Mouse (Mus musculus): Measurements from ENCODE around the gene Isoc2a.
"Not testable (repeated sequence)": the region's sequence is repeated elsewhere in the genome, so short reads cannot be mapped to it uniquely, and the experiment has no call there.

Gene Isoc2a

DNA sequence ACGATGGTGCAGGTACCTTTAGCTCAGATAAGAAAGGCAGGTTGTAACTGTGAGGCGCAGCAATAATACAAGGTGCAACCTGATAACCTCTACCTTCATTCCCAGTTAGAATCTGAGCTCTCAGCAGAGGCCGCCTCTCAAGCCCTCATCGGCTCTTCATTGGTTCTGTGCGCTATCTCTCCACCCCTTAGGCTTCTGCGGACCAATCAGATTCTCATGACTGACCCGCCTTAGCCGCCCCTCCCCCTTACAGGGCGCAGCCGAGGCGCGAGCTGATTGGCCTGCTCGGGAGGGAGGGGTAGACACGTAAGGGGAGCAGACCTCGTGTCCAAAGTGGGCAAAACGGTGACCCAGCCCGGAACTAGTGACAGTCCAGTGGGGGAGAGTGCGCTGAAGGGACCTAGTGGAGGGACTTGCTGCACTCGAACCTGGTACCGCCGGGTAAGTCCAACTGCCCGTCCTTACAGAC, at the start of gene Isoc2a:
Gene Isoc2a, plus strand, starts transcription at position 401 of the 469 bp plus-strand sequence.
- DNase-seq (ENCODE audit: low read depth, low spot score): peak; percentile 79

GRCm38 (mm10) chr7:4830476-4830875, 46.5 kb upstream of the Isoc2a start:
- DNase-seq (ENCODE audit: low read depth, low spot score): no peak

DNA sequence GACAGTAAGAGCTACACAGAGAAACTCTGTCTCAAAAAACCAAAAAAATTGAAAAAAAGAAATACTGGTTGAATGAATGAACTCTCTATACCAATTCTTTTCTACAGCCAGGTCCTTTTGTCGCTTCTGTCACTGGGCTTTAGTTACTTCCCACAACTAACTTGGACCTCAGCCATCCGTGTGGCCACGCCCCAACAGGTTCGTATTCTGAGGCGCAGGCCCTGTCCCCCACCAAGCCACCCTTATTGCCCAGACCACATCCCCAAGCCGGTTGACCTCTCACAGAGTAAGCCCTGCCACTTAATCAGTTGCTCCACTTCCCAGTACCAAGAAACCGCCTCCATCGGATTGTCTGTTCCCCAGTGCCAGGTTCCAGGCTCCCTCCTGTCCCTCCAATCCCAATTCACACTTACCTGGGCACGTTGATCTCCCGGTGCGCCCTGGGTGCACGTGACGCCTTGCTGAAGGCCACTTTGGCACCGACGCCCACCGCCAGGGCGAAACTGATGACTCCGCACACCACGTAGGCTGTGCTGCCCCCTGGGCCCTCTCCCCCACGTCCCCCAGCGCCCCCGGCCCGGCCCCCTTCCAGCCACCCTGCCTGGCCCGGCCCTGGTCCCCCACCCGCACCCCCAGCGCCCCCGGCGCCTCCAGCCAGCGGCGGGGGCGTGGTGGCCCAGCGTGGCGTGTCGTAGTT, 41.2 kb upstream of the Isoc2a start:
- no peak for DNase-seq (ENCODE audit: low read depth, low spot score)

- peak; percentile 66 for DNase-seq (ENCODE audit: low read depth, low spot score)
Measured at GRCm38 (mm10) chr7:4836351-4836792, 40.6 kb upstream of the Isoc2a start.

- no peak for DNase-seq (ENCODE audit: low read depth, low spot score)
Measured at GRCm38 (mm10) chr7:4837639-4838038, 39.3 kb upstream of the Isoc2a start.

DNA sequence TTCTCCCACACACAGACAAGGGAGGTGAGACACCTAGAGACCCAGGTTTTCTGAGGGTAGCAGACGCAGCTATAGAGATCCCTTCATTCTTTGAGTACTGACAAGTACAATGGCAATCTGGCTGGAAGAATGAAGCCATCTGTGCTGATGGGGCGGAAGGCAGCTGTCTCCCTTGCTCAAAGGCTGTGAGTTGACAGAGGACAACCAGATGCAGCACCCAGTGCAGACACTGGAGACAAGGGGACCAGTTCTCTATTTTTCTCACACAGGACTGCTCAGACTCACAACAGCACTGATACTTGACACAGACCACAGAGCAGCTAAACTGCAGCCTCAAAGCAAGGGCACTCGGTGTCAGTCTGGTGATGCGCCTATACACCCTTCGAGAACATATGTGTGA, 34.9 kb upstream of the Isoc2a start:
- DNase-seq (ENCODE audit: low read depth, low spot score): no peak

- DNase-seq (ENCODE audit: low read depth, low spot score): no peak
Measured at GRCm38 (mm10) chr7:4842634-4843131, 34.3 kb upstream of the Isoc2a start.

DNA sequence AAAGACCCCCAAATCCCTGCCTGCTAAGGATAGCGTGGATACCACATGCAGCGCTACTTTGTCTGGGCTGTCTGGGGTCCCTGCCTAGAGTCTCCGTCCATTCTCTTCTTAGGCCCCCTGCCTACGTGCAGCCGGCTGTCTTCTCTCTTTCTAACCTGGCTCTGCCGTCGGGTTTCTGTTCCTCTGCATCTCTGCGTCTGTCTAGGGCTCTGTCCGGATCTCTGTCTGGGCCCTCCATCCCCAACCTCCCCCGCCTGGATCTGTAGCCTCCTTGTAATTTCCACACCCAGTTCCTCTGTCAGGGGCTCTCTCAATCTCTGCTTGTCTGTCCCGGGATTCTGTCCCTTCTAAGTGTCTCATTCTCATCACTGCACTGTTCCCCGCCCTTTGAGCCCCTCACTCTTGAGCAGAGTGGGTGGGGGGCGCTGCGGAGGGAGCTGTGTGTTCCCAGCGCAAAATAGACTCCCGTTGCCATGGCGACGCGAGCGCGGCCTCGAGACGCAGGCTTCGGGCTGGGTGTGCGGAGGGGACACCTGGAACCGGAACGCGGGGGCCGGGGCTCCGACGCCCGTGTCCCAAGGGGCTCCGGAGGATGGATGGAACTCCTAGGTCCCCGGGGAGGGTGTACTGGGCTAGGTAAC, 33.2 kb upstream of the Isoc2a start:
- DNase-seq (ENCODE audit: low read depth, low spot score): no peak

DNA sequence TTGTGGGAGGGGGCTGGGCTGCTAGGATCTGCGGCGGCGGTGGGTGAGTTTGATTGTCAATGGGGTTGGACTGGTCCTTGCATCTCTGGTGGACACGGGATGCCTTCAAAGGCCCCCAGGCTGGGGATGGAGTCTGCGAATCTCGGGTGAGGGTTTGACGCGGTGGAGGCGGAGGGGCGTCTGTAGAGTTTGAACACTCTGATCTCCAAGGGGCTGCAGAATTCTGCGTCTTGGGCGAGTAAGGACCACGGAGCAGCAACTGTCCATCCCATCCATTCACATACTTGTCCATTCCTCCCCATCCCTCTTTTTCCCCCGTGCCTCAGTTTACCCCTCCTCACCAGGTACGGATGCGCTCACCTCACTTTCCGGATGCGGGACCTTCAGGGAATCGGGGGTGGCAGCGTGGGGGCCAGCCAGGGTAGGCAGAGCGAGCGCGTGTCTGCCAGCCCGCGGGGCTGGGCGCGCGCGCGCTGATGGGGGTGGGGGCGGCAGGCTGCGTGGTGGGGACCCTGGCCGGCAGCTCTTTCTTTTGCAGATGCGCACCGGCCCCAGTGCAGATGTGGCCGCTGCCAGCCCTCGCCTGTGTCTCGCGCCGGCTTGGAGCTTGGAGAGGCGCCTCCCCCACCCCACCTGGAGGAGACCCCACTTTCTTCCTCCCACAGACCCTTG, 32.6 kb upstream of the Isoc2a start, which contains the start of gene Shisa7:
Gene Shisa7, minus strand, starts transcription at position 452 of the 672 bp plus-strand sequence.
- no peak for DNase-seq (ENCODE audit: low read depth, low spot score)

DNA sequence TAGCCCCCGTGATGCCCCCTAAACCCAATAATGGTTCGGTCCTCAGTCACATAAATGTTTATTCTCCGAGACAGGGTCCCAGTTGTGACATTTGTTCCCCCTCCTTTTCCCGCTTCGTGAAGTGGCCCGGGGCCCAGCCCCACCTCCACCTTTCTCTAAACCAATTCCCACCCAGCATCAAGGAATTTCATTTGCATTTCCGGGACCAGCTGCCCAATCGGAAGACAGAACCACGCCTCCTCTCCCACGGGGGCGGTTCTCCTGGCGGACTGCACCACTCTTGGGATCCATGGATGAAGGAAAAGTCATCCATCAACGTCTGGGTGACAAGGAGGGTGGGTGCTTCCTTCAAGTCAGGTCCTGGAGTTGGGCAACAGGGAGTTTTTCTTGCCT, 32.0 kb upstream of the Isoc2a start:
- peak; percentile 87 for DNase-seq (ENCODE audit: low read depth, low spot score)

- no peak for DNase-seq (ENCODE audit: low read depth, low spot score)
Measured at GRCm38 (mm10) chr7:4849372-4849771, 27.6 kb upstream of the Isoc2a start.

DNA sequence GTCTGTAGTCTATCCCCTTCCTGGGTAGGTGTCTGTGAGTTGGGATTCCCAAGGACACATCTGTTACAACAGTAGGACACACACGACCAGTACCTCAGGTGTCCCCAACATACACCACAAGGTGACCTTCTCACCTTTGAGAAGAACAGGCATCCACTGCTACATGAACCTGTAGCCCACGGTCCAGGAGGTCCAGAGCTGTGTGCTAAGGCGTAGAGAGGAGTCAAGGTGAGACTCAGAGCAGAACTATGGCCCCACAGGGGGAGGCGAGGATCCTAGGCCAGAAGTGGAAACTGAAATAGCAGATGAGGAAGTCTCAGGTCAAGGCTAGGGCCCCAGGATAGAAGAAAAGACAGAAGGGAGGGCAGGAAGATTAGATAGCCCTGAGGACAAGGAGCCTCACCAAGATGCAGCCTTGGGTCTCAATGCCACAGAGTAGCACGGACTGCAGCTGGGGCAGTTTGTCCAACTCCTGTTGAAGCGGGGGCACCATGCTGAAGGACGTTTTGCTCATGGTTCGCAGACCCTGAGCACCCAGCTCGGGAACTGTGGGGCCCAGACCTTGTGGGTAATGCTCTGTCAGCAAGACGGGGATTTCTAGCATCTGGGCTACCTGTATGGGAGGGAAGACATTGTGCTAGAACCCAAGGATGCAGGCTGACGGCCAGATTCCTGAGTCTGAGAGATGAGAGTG, 26.2 kb upstream of the Isoc2a start:
- DNase-seq (ENCODE audit: low read depth, low spot score): no peak

- DNase-seq (ENCODE audit: low read depth, low spot score): no peak
Measured at GRCm38 (mm10) chr7:4851315-4851688, 25.7 kb upstream of the Isoc2a start.

GRCm38 (mm10) chr7:4853613-4854012, 23.3 kb upstream of the Isoc2a start:
- DNase-seq (ENCODE audit: low read depth, low spot score): no peak

GRCm38 (mm10) chr7:4856508-4856907, 20.4 kb upstream of the Isoc2a start:
- DNase-seq (ENCODE audit: low read depth, low spot score): no peak

DNA sequence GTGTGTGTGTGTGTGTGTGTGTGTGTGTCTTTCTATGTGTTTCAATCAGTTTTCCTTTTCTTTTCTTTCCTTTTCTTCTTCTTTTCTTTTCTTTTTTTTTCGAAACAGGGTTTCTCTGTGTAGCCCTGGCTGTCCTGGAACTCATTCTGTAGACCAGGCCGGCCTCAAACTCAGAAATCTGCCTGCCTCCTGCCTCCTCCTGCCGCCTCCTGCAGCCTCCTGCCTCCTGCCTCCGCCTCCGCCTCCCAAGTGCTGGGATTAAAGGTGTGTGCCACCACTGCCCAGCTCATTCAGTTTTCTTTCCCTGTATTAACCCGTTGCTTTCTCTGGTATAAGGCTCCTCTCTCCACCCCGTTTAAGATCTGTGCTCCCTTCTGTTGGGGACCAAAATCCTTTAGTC, 19.6 kb upstream of the Isoc2a start:
- DNase-seq (ENCODE audit: low read depth, low spot score): no peak

- no peak for DNase-seq (ENCODE audit: low read depth, low spot score)
Measured at GRCm38 (mm10) chr7:4859418-4859978, 17.5 kb upstream of the Isoc2a start.

DNA sequence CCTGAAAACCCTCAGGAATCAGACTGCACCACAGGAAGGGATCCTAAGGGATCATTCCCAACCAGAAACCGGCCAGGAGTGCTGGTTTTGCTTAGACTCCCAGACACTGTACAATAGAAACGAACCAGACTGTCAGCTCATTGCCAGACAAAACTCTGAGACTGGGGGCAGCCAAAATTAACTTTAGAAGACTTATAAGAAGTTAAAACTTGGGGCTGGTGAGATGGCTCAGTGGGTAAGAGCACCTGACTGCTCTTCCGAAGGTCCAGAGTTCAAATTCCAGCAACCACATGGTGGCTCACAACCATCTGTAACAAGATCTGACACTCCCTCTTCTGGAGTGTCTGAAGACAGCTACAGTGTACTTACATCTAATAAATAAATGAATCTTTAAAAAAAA, 16.0 kb upstream of the Isoc2a start:
- not testable (repeated sequence) for DNase-seq (ENCODE audit: low read depth, low spot score)

GRCm38 (mm10) chr7:4863041-4863440, 13.9 kb upstream of the Isoc2a start:
- DNase-seq (ENCODE audit: low read depth, low spot score): no peak

- DNase-seq (ENCODE audit: low read depth, low spot score): no peak
Measured at GRCm38 (mm10) chr7:4863541-4864080, 13.3 kb upstream of the Isoc2a start.

All from WW6 (cell line).